Mouse (Mus musculus) forebrain, embryonic 16.5 days (tissue): ENCODE measurements around the gene Acyp2. TPM values are rescaled to one million over a fixed set of nuclear protein-coding genes. Genes with fewer than 3 reads are reported as not detected.
"Not testable (repeated sequence)": the region's sequence is repeated elsewhere in the genome, so short reads cannot be mapped to it uniquely, and the experiment has no call there.

ENCODE experiments used
- ATAC-seq: fragments of 200-750 bp; cut with Nextera tagmentation; 2 replicates; pipeline ENCODE4 v1.8.0; 2017; ENCODE audit warnings: mild to moderate bottlenecking, moderate library complexity
- H3K27ac ChIP-seq: fragments of 300-500 bp; sonication (generic); 2 replicates; pipeline ENCODE4 v1.5.1; 2014; ENCODE audit warnings: low read length, control low read depth
- H3K27me3 ChIP-seq: fragments of 300-500 bp; sonication (generic); replicated peaks from 2 replicates; pipeline ENCODE4 v1.6.1; 2014; ENCODE audit warnings: low read length; ENCODE audit not compliant: control insufficient read depth, insufficient read depth
- H3K36me3 ChIP-seq: fragments of 300-500 bp; sonication (generic); 2 replicates; pipeline ENCODE4 v1.6.1; 2014; ENCODE audit not compliant: control insufficient read depth, insufficient read depth
- H3K4me1 ChIP-seq: fragments of 300-500 bp; sonication (generic); replicated peaks from 2 replicates; pipeline ENCODE4 v1.6.1; 2014; ENCODE audit warnings: low read length; ENCODE audit not compliant: control insufficient read depth, insufficient read depth
- H3K4me2 ChIP-seq: fragments of 300-500 bp; sonication (generic); 2 replicates; pipeline ENCODE4 v1.6.1; 2014; ENCODE audit warnings: mild to moderate bottlenecking, low read length, control low read depth
- H3K4me3 ChIP-seq: fragments of 300-500 bp; sonication (generic); replicated peaks from 2 replicates; pipeline ENCODE4 v1.5.1; 2014; ENCODE audit warnings: mild to moderate bottlenecking, low read length, control low read depth
- H3K9ac ChIP-seq: fragments of 300-500 bp; sonication (generic); replicated peaks from 2 replicates; pipeline ENCODE4 v1.6.1; 2014; ENCODE audit warnings: low read depth, low read length, control low read depth
- H3K9me3 ChIP-seq: fragments of 300-500 bp; sonication (generic); 2 replicates; pipeline ENCODE4 v1.6.1; 2016; ENCODE audit warnings: low read length; ENCODE audit not compliant: control insufficient read depth
- WGBS: fragments of 180-500 bp; shearing (Covaris S2); extraction: QIAGEN DNeasy Blood & Tissue Kit; methylation state at CpG from one replicate; pipeline ENCODE4 v1.1.7; 2014; 5-methylcytosine and 5-hydroxymethylcytosine counted together
- polyA plus RNA-seq: library from polyadenylated mRNA; unstranded; fragments of >200 nt; fragmentation: Nextera tagmentation; extraction: Ambion mirVana; gene quantifications from 2 replicates; pipeline ENCODE4 v1.2.1, GENCODE M21; 2015

Gene Acyp2
- polyA plus RNA-seq, 1 experiment from 2014 or later: 10.1 TPM

GRCm38 (mm10) chr11:30635674-30636073 lies 13.7 kb downstream of the Acyp2 start:
- no peak overlapping the region for H3K4me3 ChIP-seq
- no peaks in the 10 kb centered on the region for H3K4me1 ChIP-seq
- no peaks in the 10 kb centered on the region for H3K9me3 ChIP-seq
- H3K4me2 ChIP-seq: no peak overlapping the region
- H3K9ac ChIP-seq: no peak overlapping the region
- no peak for ATAC-seq
- no peak overlapping the region for H3K27ac ChIP-seq
- H3K36me3 ChIP-seq: no peaks in the 10 kb centered on the region
- 85% methylated on average over 1 of the region's 1 CpGs for WGBS
- H3K27me3 ChIP-seq: no peaks in the 10 kb centered on the region

DNA sequence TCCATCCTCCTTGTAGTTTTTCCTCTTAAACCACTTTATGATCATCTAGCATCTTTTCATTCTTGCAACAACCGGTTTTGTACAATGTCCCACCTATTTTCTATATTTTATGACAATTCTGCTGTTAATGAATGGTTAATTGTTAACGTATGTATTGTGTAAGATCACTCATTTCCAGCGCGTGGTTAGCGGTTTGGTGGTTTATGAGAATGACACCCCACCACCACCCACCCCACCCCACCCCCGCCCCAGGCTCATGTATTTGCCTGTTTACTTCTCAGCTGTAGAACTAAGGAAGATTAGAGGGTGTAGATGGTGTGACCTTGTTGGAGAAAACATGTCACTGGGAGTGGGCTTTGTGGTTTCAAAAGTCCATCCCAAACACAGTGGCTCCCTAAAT lies 18.9 kb downstream of the Acyp2 start:
- Histone ChIP-seq H3K9ac (no peak overlapping the region), H3K27me3 (no peaks in the 10 kb centered on the region), H3K4me2 (no peak overlapping the region), H3K4me1 (no peaks in the 10 kb centered on the region), H3K36me3 (no peaks in the 10 kb centered on the region), H3K9me3 (no peaks in the 10 kb centered on the region), H3K4me3 (no peak overlapping the region), H3K27ac (no peak overlapping the region)
- WGBS: 85% methylated on average over 6 of the region's 6 CpGs
- ATAC-seq: no peak

DNA sequence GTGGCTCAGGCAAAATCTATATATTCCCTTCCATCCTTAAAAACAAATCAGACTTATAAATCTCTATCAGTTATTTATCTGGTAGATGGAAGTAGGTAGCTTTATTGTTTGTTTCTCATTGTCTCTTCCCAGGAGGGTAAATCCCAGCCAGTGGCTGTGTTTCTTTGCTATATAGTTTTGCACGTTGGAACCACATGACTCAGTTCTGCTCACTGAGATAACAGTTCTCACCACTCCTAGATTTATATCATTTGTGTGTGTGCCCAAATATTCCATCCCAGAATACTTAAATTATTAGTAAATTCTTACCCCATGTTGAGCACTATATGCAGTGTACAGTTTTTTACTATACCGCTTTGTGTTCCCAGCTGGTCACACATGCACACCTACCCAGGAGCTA lies 26.2 kb downstream of the Acyp2 start:
- no peak for ATAC-seq
- Histone ChIP-seq H3K4me2 (no peak overlapping the region), H3K4me3 (no peak overlapping the region), H3K4me1 (no peaks in the 10 kb centered on the region), H3K27ac (no peak overlapping the region), H3K27me3 (no peaks in the 10 kb centered on the region), H3K9me3 (no peaks in the 10 kb centered on the region), H3K36me3 (no peaks in the 10 kb centered on the region), H3K9ac (no peak overlapping the region)
- 89% methylated on average over 2 of the region's 2 CpGs for WGBS

- H3K9ac ChIP-seq, H3K4me2 ChIP-seq, H3K27ac ChIP-seq, H3K4me3 ChIP-seq, H3K36me3 ChIP-seq, H3K9me3 ChIP-seq, H3K27me3 ChIP-seq, H3K4me1 ChIP-seq, ATAC-seq: not testable (repeated sequence)
- 90% methylated on average over 1 of the region's 1 CpGs for WGBS
Measured at GRCm38 (mm10) chr11:30621386-30622363, 27.7 kb downstream of the Acyp2 start.

DNA sequence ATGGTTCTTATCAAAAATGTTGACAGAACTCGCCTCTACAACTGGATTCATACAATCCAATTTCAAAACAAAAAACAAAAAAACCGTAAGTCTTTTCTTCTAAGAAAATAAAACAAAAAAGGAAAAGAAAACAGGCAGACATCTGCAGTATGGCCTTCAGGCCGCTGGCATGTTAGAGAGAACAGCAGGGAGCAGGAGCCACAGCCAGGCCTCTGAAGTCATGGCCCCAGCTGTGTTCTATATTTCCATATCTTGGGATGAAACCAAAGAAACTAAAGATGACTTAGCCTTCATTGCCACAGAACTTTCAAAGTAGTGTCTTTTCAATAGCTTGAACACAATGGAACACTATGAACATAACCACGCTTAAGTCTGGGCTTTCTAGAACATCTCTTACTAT lies 31.2 kb downstream of the Acyp2 start:
- H3K9me3 ChIP-seq: no peaks in the 10 kb centered on the region
- H3K4me2 ChIP-seq: no peak overlapping the region
- no peak for ATAC-seq
- H3K4me1 ChIP-seq: no peaks in the 10 kb centered on the region
- H3K27ac ChIP-seq: no peak overlapping the region
- H3K9ac ChIP-seq: no peak overlapping the region
- no peaks in the 10 kb centered on the region for H3K27me3 ChIP-seq
- no peak overlapping the region for H3K4me3 ChIP-seq
- WGBS: 70% methylated on average over 4 of the region's 4 CpGs
- H3K36me3 ChIP-seq: no peaks in the 10 kb centered on the region

DNA sequence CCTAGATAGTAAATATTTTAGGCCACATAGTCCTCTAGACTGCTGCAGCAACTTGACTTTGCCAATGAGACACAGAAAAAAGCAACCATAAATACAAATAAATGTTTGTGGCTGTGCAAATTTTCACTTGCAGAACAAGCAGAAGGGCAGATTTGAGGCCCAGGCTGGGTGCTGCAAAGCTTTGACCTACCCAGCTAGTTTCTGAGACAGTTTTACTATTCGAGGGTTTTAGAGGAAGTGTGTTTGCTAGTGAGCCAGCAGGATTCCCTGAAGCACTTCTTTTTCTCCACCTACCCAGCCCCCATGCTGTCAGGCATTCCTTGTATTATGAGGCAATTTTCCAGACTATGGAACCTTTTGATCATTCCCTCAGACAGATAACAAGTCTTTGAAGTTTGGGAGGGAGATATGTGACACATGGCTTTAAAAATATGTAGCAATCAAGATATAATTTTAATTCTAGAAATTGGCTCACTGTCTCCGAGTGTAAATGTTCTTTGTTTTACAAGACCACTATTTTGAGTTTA lies 31.8 kb downstream of the Acyp2 start:
- Histone ChIP-seq H3K4me2 (no peak overlapping the region), H3K9ac (no peak overlapping the region), H3K4me3 (no peak overlapping the region), H3K9me3 (no peaks in the 10 kb centered on the region), H3K36me3 (no peaks in the 10 kb centered on the region), H3K4me1 (no peaks in the 10 kb centered on the region), H3K27me3 (no peaks in the 10 kb centered on the region), H3K27ac (no peak overlapping the region)
- no peak for ATAC-seq
- 41% methylated on average over 2 of the region's 2 CpGs for WGBS

- no peak overlapping the region for H3K27ac ChIP-seq
- H3K4me3 ChIP-seq: no peak overlapping the region
- no peaks in the 10 kb centered on the region for H3K36me3 ChIP-seq
- ATAC-seq: no peak
- no peaks in the 10 kb centered on the region for H3K27me3 ChIP-seq
- H3K4me1 ChIP-seq: no peaks in the 10 kb centered on the region
- H3K9me3 ChIP-seq: no peaks in the 10 kb centered on the region
- no peak overlapping the region for H3K9ac ChIP-seq
- WGBS: 89% methylated on average over 1 of the region's 1 CpGs
- H3K4me2 ChIP-seq: no peak overlapping the region
Measured at GRCm38 (mm10) chr11:30615977-30616376, 33.4 kb downstream of the Acyp2 start.

DNA sequence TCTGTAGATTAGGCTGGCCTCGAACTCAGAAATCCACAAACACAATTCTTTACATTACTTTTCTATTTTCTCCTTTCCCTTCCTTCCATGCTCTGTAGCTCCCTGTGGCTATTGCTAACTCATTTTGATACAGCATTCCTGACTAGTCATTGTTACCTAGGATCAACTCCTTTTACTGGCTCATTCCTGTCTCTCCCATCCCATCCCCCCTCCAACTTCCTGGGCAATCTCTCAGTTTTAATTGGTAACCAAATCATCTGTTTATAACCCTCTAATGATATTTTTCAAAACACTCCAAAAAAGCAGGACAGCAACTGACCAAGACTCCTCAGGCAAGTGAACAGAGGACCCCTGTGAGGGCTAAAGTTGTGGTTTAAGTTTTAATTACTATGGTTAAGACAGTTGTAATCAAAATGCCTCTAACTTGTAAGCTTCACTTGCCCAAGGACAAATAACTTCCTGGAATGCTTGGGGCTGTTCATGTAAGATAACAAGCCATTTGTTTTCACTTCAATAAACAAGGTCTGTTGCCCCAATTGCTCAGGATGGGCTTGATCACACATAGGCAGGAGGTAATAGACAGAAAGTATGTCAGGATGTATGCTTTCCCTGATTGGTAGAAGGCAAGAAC lies 35.4 kb downstream of the Acyp2 start:
- Histone ChIP-seq H3K27ac (no peak overlapping the region), H3K27me3 (no peaks in the 10 kb centered on the region), H3K4me2 (no peak overlapping the region), H3K4me3 (no peak overlapping the region), H3K4me1 (no peaks in the 10 kb centered on the region), H3K36me3 (no peaks in the 10 kb centered on the region), H3K9ac (no peak overlapping the region), H3K9me3 (no peaks in the 10 kb centered on the region)
- ATAC-seq: no peak
- 85% methylated on average over 1 of the region's 1 CpGs for WGBS

DNA sequence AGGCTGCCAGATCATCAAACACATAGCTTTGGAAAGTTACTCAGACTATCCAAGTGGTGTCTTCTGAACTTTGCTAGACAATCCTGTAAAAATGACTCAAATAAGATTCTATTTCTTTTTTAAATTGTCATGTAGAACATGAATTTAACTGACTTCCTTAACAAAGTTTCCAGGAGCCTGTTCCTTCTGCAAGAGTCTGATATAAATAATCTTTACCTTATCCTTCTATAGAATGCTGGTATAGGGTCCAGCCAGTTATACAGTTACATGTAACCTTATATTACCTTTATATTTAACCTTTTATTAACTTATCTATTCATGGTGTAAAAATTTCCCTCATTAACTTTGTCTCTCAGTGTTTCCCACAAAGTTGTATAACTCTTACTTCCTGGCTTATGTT lies 36.7 kb downstream of the Acyp2 start:
- H3K4me2 ChIP-seq: no peak overlapping the region
- H3K9ac ChIP-seq: no peak overlapping the region
- no peaks in the 10 kb centered on the region for H3K4me1 ChIP-seq
- H3K9me3 ChIP-seq: no peaks in the 10 kb centered on the region
- ATAC-seq: no peak
- no peak overlapping the region for H3K4me3 ChIP-seq
- no peaks in the 10 kb centered on the region for H3K36me3 ChIP-seq
- no peak overlapping the region for H3K27ac ChIP-seq
- H3K27me3 ChIP-seq: no peaks in the 10 kb centered on the region
